In the genomic region with DNA sequence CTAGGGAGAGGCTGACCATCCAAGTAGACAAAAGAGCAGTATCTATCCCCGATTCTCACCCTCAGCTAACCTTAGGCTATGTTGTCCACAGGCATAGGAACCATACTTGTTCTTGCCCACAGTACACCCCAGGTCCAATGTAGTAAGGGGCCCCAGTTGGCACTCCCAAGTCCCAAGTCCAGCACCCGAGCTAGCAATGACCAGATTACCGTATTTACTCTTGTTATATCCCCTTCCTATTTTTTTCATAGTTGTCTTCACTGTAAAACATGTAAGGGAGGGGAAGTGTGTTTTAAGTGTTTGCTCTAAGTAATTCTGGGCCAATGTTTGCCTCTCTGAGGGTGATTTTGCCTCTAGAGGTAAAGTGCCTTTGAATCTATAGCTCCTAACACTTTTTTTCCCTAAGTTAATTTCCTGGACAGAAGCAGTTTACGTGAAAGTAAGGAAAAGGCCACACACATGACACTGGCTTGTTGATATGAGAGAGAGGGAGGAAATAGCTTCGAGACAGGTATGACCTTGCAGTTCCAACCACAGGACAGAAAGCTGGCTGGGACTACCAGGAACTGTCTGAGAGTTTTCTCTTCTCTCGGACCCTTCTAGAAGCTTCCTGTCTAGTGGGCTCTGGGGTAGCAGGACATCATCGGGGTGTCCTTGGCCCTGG, we compare ENCODE assay signal across 22 mouse cellular contexts. TPM values are rescaled to one million over a fixed set of nuclear protein-coding genes. Genes with fewer than 3 reads are reported as not detected.
DNase-seq lines count a peak whose midpoint lies in the region; ATAC-seq lines count a peak whose summit lies in the region.
"Had no signal": no experiment of that assay in that cellular context is flagged by ENCODE, and none has a peak within 500 bp of the region (broad histone marks: within the 10 kb centered on the region; RNA-seq: fewer than 3 reads in every experiment).

Nr1i2 (minus strand) TSS at position 140 of the 664 bp plus-strand sequence.

- 75% methylated on average over 7 of the region's 7 CpGs for WGBS in forebrain, embryonic 11.5 days
- 77% methylated on average over 7 of the region's 7 CpGs for WGBS in forebrain, embryonic 16.5 days
- 44% methylated on average over 7 of the region's 7 CpGs for WGBS in intestine, embryonic 15.5 days
- WGBS in liver, embryonic 16.5 days (ENCODE audit: insufficient replicate concordance), result 35% methylated on average over 7 of the region's 7 CpGs

- no peak for ATAC-seq in forebrain, embryonic 11.5 days (replicated peaks; ENCODE audit: low FRiP score)
- no peak for ATAC-seq in forebrain, embryonic 16.5 days
- peak; percentile 93 for ATAC-seq in intestine, embryonic 15.5 days
- ATAC-seq in liver, embryonic 16.5 days (ENCODE audit: low read depth), result peak; percentile 86

- no peak within 1 kb of the TSS for H3K4me2 ChIP-seq in forebrain, embryonic 11.5 days (ENCODE audit: low read depth, low read length, severe bottlenecking)
- no peak within 1 kb of the TSS for H3K4me2 ChIP-seq in forebrain, embryonic 16.5 days (ENCODE audit: low read length)
- H3K4me2 ChIP-seq in intestine, embryonic 15.5 days (replicated peaks), result peak within 1 kb of the TSS; percentile 51
- H3K4me2 ChIP-seq in liver, embryonic 16.5 days (ENCODE audit: low read depth, low read length), result peak within 1 kb of the TSS; percentile 38; the same call in 1 of the 2 replicates
- H3K4me2 ChIP-seq: embryonic facial prominence, embryonic 12.5 days; heart, embryonic 12.5 days; lung, embryonic 14.5 days had no signal

- H3K9me3 ChIP-seq in forebrain, embryonic 11.5 days (ENCODE audit: control insufficient read depth, low read length), result no peaks in the 10 kb centered on the region
- no peaks in the 10 kb centered on the region for H3K9me3 ChIP-seq in forebrain, embryonic 16.5 days (ENCODE audit: control insufficient read depth, low read length)
- H3K9me3 ChIP-seq in intestine, embryonic 15.5 days, result no peaks in the 10 kb centered on the region
- no peaks in the 10 kb centered on the region for H3K9me3 ChIP-seq in liver, embryonic 16.5 days (replicated peaks; ENCODE audit: control insufficient read depth, low read length)
- H3K9me3 ChIP-seq: embryonic facial prominence, embryonic 12.5 days; forebrain, embryonic 10.5 days; heart, embryonic 12.5 days; midbrain, embryonic 10.5 days had no signal

- H3K9ac ChIP-seq in forebrain, embryonic 11.5 days (ENCODE audit: low read length), result no peak within 1 kb of the TSS
- no peak within 1 kb of the TSS for H3K9ac ChIP-seq in forebrain, embryonic 16.5 days (replicated peaks; ENCODE audit: low read depth, low read length)
- H3K9ac ChIP-seq in intestine, embryonic 15.5 days, result peak within 1 kb of the TSS; percentile 48; the same call in 1 of the 2 replicates
- H3K9ac ChIP-seq in liver, embryonic 16.5 days (ENCODE audit: low read depth, low read length), result peak within 1 kb of the TSS; percentile 0; the same call in 1 of the 2 replicates
- H3K9ac ChIP-seq: embryonic facial prominence, embryonic 12.5 days; heart, embryonic 12.5 days; lung, embryonic 14.5 days had no signal

- intact Hi-C loops in left cerebral cortex, postnatal 10 days (cut with DNase I), result no loop called here

- no peaks in the 10 kb centered on the region for H3K27me3 ChIP-seq in forebrain, embryonic 11.5 days (ENCODE audit: control insufficient read depth, insufficient read depth, low read length)
- no peaks in the 10 kb centered on the region for H3K27me3 ChIP-seq in forebrain, embryonic 16.5 days (replicated peaks; ENCODE audit: control insufficient read depth, insufficient read depth, low read length)
- no peaks in the 10 kb centered on the region for H3K27me3 ChIP-seq in intestine, embryonic 15.5 days (replicated peaks)
- no peaks in the 10 kb centered on the region for H3K27me3 ChIP-seq in liver, embryonic 16.5 days (ENCODE audit: control insufficient read depth, insufficient read depth, low read depth, low read length)
- H3K27me3 ChIP-seq: embryonic facial prominence, embryonic 12.5 days; heart, embryonic 12.5 days; Patski had no signal

- no peaks in the 10 kb centered on the region for H3K4me1 ChIP-seq in forebrain, embryonic 11.5 days (replicated peaks; ENCODE audit: control insufficient read depth, insufficient read depth, low read length)
- no peaks in the 10 kb centered on the region for H3K4me1 ChIP-seq in forebrain, embryonic 16.5 days (replicated peaks; ENCODE audit: control insufficient read depth, insufficient read depth, low read length)
- 0 out of 2 replicates have a peak, but pooled peaks cover 4% of the 10 kb centered on the region for H3K4me1 ChIP-seq in intestine, embryonic 15.5 days (replicated peaks)
- no peaks in the 10 kb centered on the region; the same call in 1 of the 2 replicates for H3K4me1 ChIP-seq in liver, embryonic 16.5 days (ENCODE audit: control insufficient read depth, low read depth, low read length)
- H3K4me1 ChIP-seq: embryonic facial prominence, embryonic 12.5 days; forebrain, embryonic 10.5 days; heart, embryonic 12.5 days; midbrain, embryonic 10.5 days had no signal

- H3K4me3 ChIP-seq in forebrain, embryonic 11.5 days (ENCODE audit: low read depth, low read length), result no peak within 1 kb of the TSS
- H3K4me3 ChIP-seq in forebrain, embryonic 16.5 days (replicated peaks; ENCODE audit: low read length), result no peak within 1 kb of the TSS
- H3K4me3 ChIP-seq in intestine, embryonic 15.5 days (replicated peaks), result peak within 1 kb of the TSS; percentile 41
- peak within 1 kb of the TSS; percentile 34 for H3K4me3 ChIP-seq in liver, embryonic 16.5 days (ENCODE audit: low read depth, low read length)
- H3K4me3 ChIP-seq: embryonic facial prominence, embryonic 12.5 days; forebrain, embryonic 10.5 days; heart, embryonic 12.5 days; midbrain, embryonic 10.5 days had no signal

- no peak within 1 kb of the TSS for H3K27ac ChIP-seq in forebrain, embryonic 11.5 days (ENCODE audit: low read depth, low read length)
- H3K27ac ChIP-seq in forebrain, embryonic 16.5 days (ENCODE audit: low read length), result no peak within 1 kb of the TSS
- H3K27ac ChIP-seq in intestine, embryonic 15.5 days, result peak within 1 kb of the TSS; percentile 89
- peak within 1 kb of the TSS; percentile 22; the same call in 1 of the 2 replicates for H3K27ac ChIP-seq in liver, embryonic 16.5 days (ENCODE audit: low read length)
- H3K27ac ChIP-seq: embryonic facial prominence, embryonic 12.5 days; forebrain, embryonic 10.5 days; midbrain, embryonic 10.5 days had no signal

- H3K36me3 ChIP-seq in forebrain, embryonic 11.5 days (ENCODE audit: control insufficient read depth, insufficient read depth, low read length), result no peaks in the 10 kb centered on the region
- no peaks in the 10 kb centered on the region for H3K36me3 ChIP-seq in forebrain, embryonic 16.5 days (ENCODE audit: control insufficient read depth, insufficient read depth)
- H3K36me3 ChIP-seq in intestine, embryonic 15.5 days, result no peaks in the 10 kb centered on the region
- H3K36me3 ChIP-seq in liver, embryonic 16.5 days (ENCODE audit: control insufficient read depth, insufficient read depth), result no peaks in the 10 kb centered on the region
- H3K36me3 ChIP-seq: embryonic facial prominence, embryonic 12.5 days; forebrain, embryonic 10.5 days; heart, embryonic 12.5 days; midbrain, embryonic 10.5 days had no signal

- peak; percentile 13 for DNase-seq in forebrain, embryonic 11.5 days (ENCODE audit: low spot score)
- DNase-seq in kidney, postnatal 14 days, result peak; percentile 57
- DNase-seq in cerebellum, postnatal 25 days, result no peak
- DNase-seq in left cerebral cortex, postnatal 10 days (ENCODE audit: extremely low spot score in 1 of 2, low spot score in 2 of 2), result no peak
- no peak for DNase-seq in cerebellum, adult 11-12 months
- DNase-seq: cerebellum, adult 11 months; gastrocnemius, postnatal 36 days; heart, postnatal 36 days; retina, postnatal 1 day had no signal

RNA-seq across cellular contexts. Expression of gene Nr1i2, which starts in this region (rescaled TPM):
- not detected in 2 replicates for polyA plus RNA-seq in forebrain, embryonic 11.5 days (2014; fragmentation: Nextera tagmentation; extraction: Ambion mirVana)
- not detected in 2 replicates for polyA plus RNA-seq in forebrain, embryonic 16.5 days (2015; fragmentation: Nextera tagmentation; extraction: Ambion mirVana)
- 12.1 and 13.1 TPM in 2 replicates for polyA plus RNA-seq in intestine, embryonic 15.5 days (2015; fragmentation: Nextera tagmentation; extraction: Ambion mirVana)
- polyA plus RNA-seq in liver, embryonic 16.5 days (2015; fragmentation: Nextera tagmentation; extraction: Ambion mirVana), result 6.9 TPM in 2 replicates
- not detected for total RNA-seq in left cerebral cortex, postnatal 10 days (2021)
- total RNA-seq: common myeloid progenitor, adult 5-6 weeks; gastrocnemius, postnatal 36 days; heart, postnatal 36 days; layer of hippocampus, postnatal 14 days; left cerebral cortex, postnatal 25 days; neutrophil, adult 5-6 weeks had no signal
- polyA plus RNA-seq: embryonic facial prominence, embryonic 12.5 days; forebrain, embryonic 10.5 days; heart, embryonic 12.5 days; lung, embryonic 14.5 days; midbrain, embryonic 10.5 days had no signal

Comparison
In these comparisons a context has a peak if more than half of its experiments do, and no peak if none do; other contexts are left out.
1. Peak in DNase-seq in forebrain, embryonic 11.5 days; RNA of the gene not detected or under 1 TPM.
2. ATAC-seq: peak in intestine, embryonic 15.5 days (single experiment) and liver, embryonic 16.5 days (single experiment); none in forebrain, embryonic 11.5 days (single experiment) and forebrain, embryonic 16.5 days (single experiment).
3. H3K27ac ChIP-seq: peak in intestine, embryonic 15.5 days (single experiment) and liver, embryonic 16.5 days (single experiment); none in forebrain, embryonic 11.5 days (single experiment) and forebrain, embryonic 16.5 days (single experiment).
4. H3K4me2 ChIP-seq: peak in intestine, embryonic 15.5 days (single experiment) and liver, embryonic 16.5 days (single experiment); none in forebrain, embryonic 11.5 days (single experiment) and forebrain, embryonic 16.5 days (single experiment).
5. H3K4me3 ChIP-seq: peak in intestine, embryonic 15.5 days (single experiment) and liver, embryonic 16.5 days (single experiment); none in forebrain, embryonic 11.5 days (single experiment) and forebrain, embryonic 16.5 days (single experiment).
6. H3K9ac ChIP-seq: peak in intestine, embryonic 15.5 days (single experiment) and liver, embryonic 16.5 days (single experiment); none in forebrain, embryonic 11.5 days (single experiment) and forebrain, embryonic 16.5 days (single experiment).